ENCODE assay signal across 15 mouse cellular contexts in the genomic region with DNA sequence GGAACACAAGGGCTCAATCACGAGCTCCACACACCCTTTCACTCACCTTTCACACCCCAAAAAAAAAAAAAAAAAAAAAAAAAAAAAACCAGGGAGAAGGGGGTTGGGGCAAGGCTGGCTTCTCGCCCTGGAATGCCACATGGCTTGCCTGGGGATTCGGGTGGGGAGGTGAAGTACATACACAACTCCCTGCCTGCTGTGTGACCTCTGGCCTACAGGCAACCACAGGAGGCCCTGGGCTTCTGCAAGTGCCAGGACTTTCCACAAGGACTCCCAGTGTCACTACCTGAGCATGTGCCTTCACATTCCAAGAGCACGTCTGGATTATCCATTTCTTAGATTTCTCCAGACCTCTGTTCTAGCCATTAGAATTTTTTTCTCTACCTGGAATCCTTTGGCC. TPM values are rescaled to one million over a fixed set of nuclear protein-coding genes. Genes with fewer than 3 reads are reported as not detected.
DNase-seq lines count a peak whose midpoint lies in the region; ATAC-seq and TF ChIP-seq lines count a peak whose summit lies in the region.
"Had no signal": no experiment of that assay in that cellular context is flagged by ENCODE, and none has a peak within 500 bp of the region (broad histone marks: within the 10 kb centered on the region; RNA-seq: fewer than 3 reads in every experiment).

No protein-coding gene starts in this region.

- no peak overlapping the region for H3K27ac ChIP-seq in lung, postnatal 0 days (ENCODE audit: low read length)
- no peak overlapping the region for H3K27ac ChIP-seq in midbrain, embryonic 10.5 days (replicated peaks)
- H3K27ac ChIP-seq: forebrain, embryonic 15.5 days; hindbrain, embryonic 10.5 days; liver, embryonic 13.5 days; midbrain, embryonic 15.5 days had no signal

- H3K4me2 ChIP-seq in lung, postnatal 0 days (replicated peaks; ENCODE audit: low read depth, low read length), result no peak overlapping the region
- H3K4me2 ChIP-seq: forebrain, embryonic 15.5 days; heart, embryonic 11.5 days; liver, embryonic 13.5 days; midbrain, embryonic 15.5 days had no signal

- H3K4me3 ChIP-seq in lung, postnatal 0 days (ENCODE audit: low read depth, low read length), result no peak overlapping the region
- no peak overlapping the region for H3K4me3 ChIP-seq in midbrain, embryonic 10.5 days
- H3K4me3 ChIP-seq: forebrain, embryonic 15.5 days; hindbrain, embryonic 10.5 days; liver, embryonic 13.5 days; midbrain, embryonic 15.5 days had no signal

- no peak for TF ChIP-seq EP300 in lung, postnatal 0 days (IDR thresholded peaks at IDR 0.05)

- H3K27me3 ChIP-seq in lung, postnatal 0 days (replicated peaks; ENCODE audit: insufficient read depth, low read length), result no peaks in the 10 kb centered on the region
- peaks cover 99% of the 10 kb centered on the region for H3K27me3 ChIP-seq in midbrain, embryonic 10.5 days (ENCODE audit: low read depth, poor library complexity, severe bottlenecking)
- H3K27me3 ChIP-seq: forebrain, embryonic 15.5 days had no signal

- no peaks in the 10 kb centered on the region for H3K36me3 ChIP-seq in lung, postnatal 0 days (ENCODE audit: insufficient read depth, low read length)
- H3K36me3 ChIP-seq in midbrain, embryonic 10.5 days, result no peaks in the 10 kb centered on the region
- H3K36me3 ChIP-seq: forebrain, embryonic 15.5 days; hindbrain, embryonic 10.5 days; liver, embryonic 13.5 days; midbrain, embryonic 15.5 days had no signal

- no peaks in the 10 kb centered on the region for H3K9me3 ChIP-seq in lung, postnatal 0 days (ENCODE audit: low read length)
- no peaks in the 10 kb centered on the region for H3K9me3 ChIP-seq in midbrain, embryonic 10.5 days (replicated peaks)
- H3K9me3 ChIP-seq: forebrain, embryonic 15.5 days; hindbrain, embryonic 10.5 days; liver, embryonic 13.5 days; midbrain, embryonic 15.5 days had no signal

- H3K4me1 ChIP-seq in lung, postnatal 0 days (ENCODE audit: insufficient read depth, low read depth, low read length), result no peaks in the 10 kb centered on the region
- H3K4me1 ChIP-seq in midbrain, embryonic 10.5 days, result no peaks in the 10 kb centered on the region
- H3K4me1 ChIP-seq: forebrain, embryonic 15.5 days; hindbrain, embryonic 10.5 days; liver, embryonic 13.5 days; midbrain, embryonic 15.5 days had no signal

- TF ChIP-seq CTCF in lung, postnatal 0 days (IDR thresholded peaks at IDR 0.05), result no peak

- no peak overlapping the region for H3K9ac ChIP-seq in lung, postnatal 0 days (replicated peaks; ENCODE audit: low read depth)
- H3K9ac ChIP-seq: forebrain, embryonic 15.5 days; liver, embryonic 13.5 days; midbrain, embryonic 15.5 days had no signal

- peak; percentile 40 for DNase-seq in adrenal gland, postnatal 10 days
- DNase-seq in adrenal gland, postnatal 25 days, result no peak
- DNase-seq in kidney, adult 18-20 months, result peak; percentile 45
- no peak for DNase-seq in kidney, postnatal 4 days
- DNase-seq in fat pad, adult 2 months (ENCODE audit: extremely low read depth, low read depth, low spot score), result peak; percentile 16
- peak; percentile 13 for DNase-seq in lung, postnatal 0 days (ENCODE audit: low spot score)
- DNase-seq in midbrain, embryonic 10.5 days (ENCODE audit: low spot score), result no peak
- DNase-seq: liver, embryonic 13.5 days; thymus, postnatal 4 days had no signal

- WGBS in lung, postnatal 0 days, result 49% methylated on average over 2 of the region's 4 CpGs
- 53% methylated on average over 4 of the region's 4 CpGs for WGBS in midbrain, embryonic 10.5 days

- peak; percentile 53 for ATAC-seq in lung, postnatal 0 days
- ATAC-seq in CD4-positive, CD25-positive, alpha-beta regulatory T cell, adult 4 months, result no peak
- ATAC-seq: forebrain, embryonic 15.5 days; inflammation-experienced regulatory T-cells, adult 6 months; midbrain, embryonic 15.5 days had no signal

RNA-seq across cellular contexts. Expression of a gene that starts 40.2 kb away (rescaled TPM):
- 10 to 100 TPM in 1 of 2 experiments, 1 to 10 TPM in 1; 8.4 to 11.8 TPM for total RNA-seq in adrenal gland, postnatal 10 days (2021)
- total RNA-seq in adrenal gland, postnatal 25 days (2021), result 6.2 and 6.9 TPM in 2 replicates
- 3.4 and 3.6 TPM in 2 replicates for polyA plus RNA-seq in lung, postnatal 0 days (2015; fragmentation: Nextera tagmentation; extraction: Ambion mirVana)
- 14.0 and 14.1 TPM in 2 replicates for polyA plus RNA-seq in midbrain, embryonic 10.5 days (2016; fragmentation: Nextera tagmentation; extraction: Ambion mirVana)
- 1 to 10 TPM; 1.4 to 2.2 TPM for polyA plus RNA-seq in CD4-positive, CD25-positive, alpha-beta regulatory T cell, adult 4 months (2017; shearing (Covaris generic))

Comparison
In these comparisons a context has a peak if more than half of its experiments do, and no peak if none do; other contexts are left out.
1. DNase-seq: peak in adrenal gland, postnatal 10 days (single experiment), kidney, adult 18-20 months (single experiment), fat pad, adult 2 months (single experiment) and lung, postnatal 0 days (single experiment); none in adrenal gland, postnatal 25 days (single experiment), kidney, postnatal 4 days (0 of 2) and midbrain, embryonic 10.5 days (single experiment).